In the genomic region with DNA sequence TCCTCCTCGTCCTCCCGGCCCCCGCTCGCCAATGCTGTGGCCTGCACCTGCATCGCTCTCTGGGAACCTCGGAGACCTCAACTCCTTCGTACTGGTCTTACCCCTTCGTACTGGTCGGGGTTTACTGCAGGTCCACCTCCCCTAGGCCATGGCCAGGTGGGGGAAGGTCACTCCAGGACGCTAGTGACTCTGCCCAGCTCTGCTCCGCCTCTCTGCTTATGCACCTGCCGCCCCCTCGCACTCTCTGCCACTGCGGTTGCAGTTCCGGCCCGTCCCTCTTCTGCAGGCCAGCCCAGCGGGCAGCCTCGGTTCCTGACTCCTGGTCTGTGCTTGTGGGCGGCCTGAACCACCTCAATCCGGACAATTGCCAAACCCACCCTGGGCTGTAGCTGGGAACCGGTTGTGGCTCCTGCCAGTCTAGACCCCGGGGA, we compare ENCODE assay signal across 8 mouse cellular contexts. TPM values are rescaled to one million over a fixed set of nuclear protein-coding genes. Genes with fewer than 3 reads are reported as not detected.
DNase-seq lines count a peak whose midpoint lies in the region; ATAC-seq and TF ChIP-seq lines count a peak whose summit lies in the region.

No protein-coding gene starts in this region.

- peak overlapping the region; percentile 68 for H3K9ac ChIP-seq in neural tube, embryonic 11.5 days (ENCODE audit: low read length)
- H3K9ac ChIP-seq in embryonic facial prominence, embryonic 13.5 days: peak overlapping the region; percentile 74; the same call in 1 of the 2 replicates
- H3K9ac ChIP-seq in heart, embryonic 16.5 days (ENCODE audit: low read length): peak overlapping the region; percentile 99

- WGBS in neural tube, embryonic 11.5 days: 2% methylated on average over 22 of the region's 22 CpGs
- 2% methylated on average over 22 of the region's 22 CpGs for WGBS in embryonic facial prominence, embryonic 13.5 days
- 1% methylated on average over 22 of the region's 22 CpGs for WGBS in heart, embryonic 16.5 days
- 2% methylated on average over 22 of the region's 22 CpGs for WGBS in small intestine, adult 2 months

- no peaks in the 10 kb centered on the region for H3K9me3 ChIP-seq in neural tube, embryonic 11.5 days (ENCODE audit: control insufficient read depth, low read length)
- H3K9me3 ChIP-seq in embryonic facial prominence, embryonic 13.5 days: no peaks in the 10 kb centered on the region
- H3K9me3 ChIP-seq in heart, embryonic 16.5 days (replicated peaks; ENCODE audit: control insufficient read depth, low read length): no peaks in the 10 kb centered on the region

- TF ChIP-seq POLR2A in small intestine, adult 2 months (IDR thresholded peaks at IDR 0.05; ENCODE audit: low read depth, low read length): no peak; the same call in 1 of the 2 replicates

- no peak for TF ChIP-seq CTCF in small intestine, adult 2 months (IDR thresholded peaks at IDR 0.05; ENCODE audit: extremely low read depth, insufficient read length, insufficient replicate concordance, low read depth, low read length)

- no peak overlapping the region for H3K27ac ChIP-seq in neural tube, embryonic 11.5 days (ENCODE audit: low read depth, low read length)
- H3K27ac ChIP-seq in embryonic facial prominence, embryonic 13.5 days: no peak overlapping the region
- peak overlapping the region; percentile 98 for H3K27ac ChIP-seq in heart, embryonic 16.5 days (ENCODE audit: low read length)
- H3K27ac ChIP-seq in small intestine, adult 2 months (ENCODE audit: insufficient read depth, low read depth, low read length): peak overlapping the region; percentile 92

- peak overlapping the region; percentile 75 for H3K4me2 ChIP-seq in neural tube, embryonic 11.5 days (ENCODE audit: low read depth)
- H3K4me2 ChIP-seq in embryonic facial prominence, embryonic 13.5 days: peak overlapping the region; percentile 91
- peak overlapping the region; percentile 61 for H3K4me2 ChIP-seq in heart, embryonic 16.5 days (ENCODE audit: low read depth, low read length)

- H3K4me1 ChIP-seq in neural tube, embryonic 11.5 days (ENCODE audit: control insufficient read depth, insufficient read depth, low read length): no peaks in the 10 kb centered on the region
- peaks cover 30% of the 10 kb centered on the region for H3K4me1 ChIP-seq in embryonic facial prominence, embryonic 13.5 days
- peaks cover 39% of the 10 kb centered on the region for H3K4me1 ChIP-seq in heart, embryonic 16.5 days (ENCODE audit: control insufficient read depth, insufficient read depth, low read length)
- H3K4me1 ChIP-seq in small intestine, adult 2 months (ENCODE audit: control insufficient read depth, insufficient read depth, insufficient read length, low read length): peaks cover 9% of the 10 kb centered on the region

- H3K27me3 ChIP-seq in neural tube, embryonic 11.5 days (ENCODE audit: control insufficient read depth, insufficient read depth, low read length): 0 out of 2 replicates have a peak, but pooled peaks cover 3% of the 10 kb centered on the region
- H3K27me3 ChIP-seq in embryonic facial prominence, embryonic 13.5 days: peaks cover 70% of the 10 kb centered on the region
- peaks cover 2% of the 10 kb centered on the region; the same call in 1 of the 2 replicates for H3K27me3 ChIP-seq in heart, embryonic 16.5 days (ENCODE audit: control insufficient read depth, insufficient read depth, low read length)
- H3K27me3 ChIP-seq in small intestine, adult 2 months (ENCODE audit: control insufficient read depth, insufficient read depth, low read length): no peaks in the 10 kb centered on the region

- peak; percentile 22 for DNase-seq in neural tube, embryonic 11.5 days (ENCODE audit: low spot score)
- no peak for DNase-seq in neural tube, embryonic 10.5 days (ENCODE audit: extremely low spot score, low spot score)
- DNase-seq in kidney, postnatal 10 days: peak; percentile 90
- peak; percentile 84 for DNase-seq in lung, postnatal 25 days (ENCODE audit: low spot score)
- no peak for DNase-seq in layer of hippocampus, postnatal 36 days

- ATAC-seq in neural tube, embryonic 11.5 days (ENCODE audit: insufficient read depth, low FRiP score, low TSS enrichment): peak; percentile 61
- peak; percentile 10; the same call in 1 of the 2 replicates for ATAC-seq in embryonic facial prominence, embryonic 13.5 days (ENCODE audit: insufficient number of reproducible peaks, insufficient read depth, low FRiP score, low TSS enrichment, low read depth)
- peak; percentile 25 for ATAC-seq in heart, embryonic 16.5 days (replicated peaks; ENCODE audit: extremely low read depth, insufficient read depth, low FRiP score)

- H3K4me3 ChIP-seq in neural tube, embryonic 11.5 days (ENCODE audit: low read depth, low read length): peak overlapping the region; percentile 53
- peak overlapping the region; percentile 59 for H3K4me3 ChIP-seq in embryonic facial prominence, embryonic 13.5 days
- H3K4me3 ChIP-seq in heart, embryonic 16.5 days (ENCODE audit: low read length): peak overlapping the region; percentile 87
- H3K4me3 ChIP-seq in small intestine, adult 2 months (ENCODE audit: low read depth, low read length): peak overlapping the region; percentile 73

- no peaks in the 10 kb centered on the region for H3K36me3 ChIP-seq in neural tube, embryonic 11.5 days (ENCODE audit: control insufficient read depth, insufficient read depth, low read length)
- H3K36me3 ChIP-seq in embryonic facial prominence, embryonic 13.5 days: no peaks in the 10 kb centered on the region
- H3K36me3 ChIP-seq in heart, embryonic 16.5 days (ENCODE audit: control insufficient read depth, insufficient read depth): no peaks in the 10 kb centered on the region
- peaks cover 28% of the 10 kb centered on the region for H3K36me3 ChIP-seq in small intestine, adult 2 months (ENCODE audit: control insufficient read depth, insufficient read depth, low read length)

RNA-seq across cellular contexts. Expression of a gene that starts 0.5 kb away (rescaled TPM):
- polyA plus RNA-seq in neural tube, embryonic 11.5 days (2014; fragmentation: Nextera tagmentation; extraction: Ambion mirVana): 24.2 and 24.5 TPM in 2 replicates
- polyA plus RNA-seq in embryonic facial prominence, embryonic 13.5 days (2015; fragmentation: Nextera tagmentation; extraction: Ambion mirVana): 12.5 and 20.0 TPM in 2 replicates
- 298 and 306 TPM in 2 replicates for polyA plus RNA-seq in heart, embryonic 16.5 days (2015; fragmentation: Nextera tagmentation; extraction: Ambion mirVana)
- polyA plus RNA-seq in small intestine, adult 2 months (2012; rRNA removed): 204 and 369 TPM in 2 replicates
- total RNA-seq in layer of hippocampus, postnatal 36 days (2021): 1,000 to 10,000 TPM; 1,962 to 1,976 TPM

Comparison
In these comparisons a context has a peak if more than half of its experiments do, and no peak if none do; other contexts are left out.
1. DNase-seq: peak in neural tube, embryonic 11.5 days (single experiment), kidney, postnatal 10 days (single experiment) and lung, postnatal 25 days (single experiment); none in neural tube, embryonic 10.5 days (single experiment) and layer of hippocampus, postnatal 36 days (0 of 2).
2. ATAC-seq: peak in every context shown above with its lines; median percentile 61 in neural tube, embryonic 11.5 days; 25 in heart, embryonic 16.5 days; 10 in embryonic facial prominence, embryonic 13.5 days.
3. H3K27ac ChIP-seq: peak in heart, embryonic 16.5 days (single experiment) and small intestine, adult 2 months (single experiment); none in neural tube, embryonic 11.5 days (single experiment) and embryonic facial prominence, embryonic 13.5 days (single experiment).
4. Peak in every context shown above with its lines, with median percentiles within 50 percentile points of each other: H3K4me2 ChIP-seq, H3K4me3 ChIP-seq and H3K9ac ChIP-seq.